Mouse (Mus musculus) pancreas, adult 10 weeks (tissue): ENCODE results near the gene Chchd10. TPM values are rescaled to one million over a fixed set of nuclear protein-coding genes. Genes with fewer than 3 reads are reported as not detected.

Experiments used
- polyA plus RNA-seq: library from polyadenylated mRNA; stranded (reverse); fragments of 350-450 nt; fragmentation: Illumina TruSeq; extraction: RNeasy Lipid Tissue Mini Kit (QIAGEN cat#74804); gene quantifications from one replicate; pipeline ENCODE4 v1.2.3, GENCODE M21; 2015; ENCODE audit warnings: low read depth, low replicate concordance; ENCODE audit not compliant: insufficient read depth

The Chchd10 gene
- 118 TPM for polyA plus RNA-seq

DNA sequence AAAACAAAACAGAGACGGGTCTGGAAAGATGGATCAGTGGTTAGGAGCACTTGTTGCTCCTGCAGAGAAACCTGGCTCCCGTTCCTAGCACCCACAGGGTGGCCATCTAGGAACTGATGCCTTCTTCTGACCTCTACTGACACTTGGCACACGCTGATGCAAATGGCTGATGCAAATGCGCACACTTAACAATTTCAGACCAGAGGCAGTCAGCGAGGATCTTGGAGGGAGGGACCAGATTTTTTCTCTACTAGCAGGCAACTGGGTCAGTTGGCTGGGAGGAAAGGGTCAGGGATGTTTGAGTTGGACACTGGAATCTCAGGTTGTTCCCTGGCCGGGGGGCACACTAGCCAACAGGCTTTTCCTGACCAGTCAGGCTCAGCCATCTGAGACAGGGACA lies at the start of gene Chchd10:
Chchd10 (plus strand) TSS at position 240 of the 400 bp plus-strand sequence.

GRCm38 (mm10) chr10:75893089-75893750 lies 39.7 kb upstream of the Chchd10 start, which contains the start of gene Derl3:
Gene Derl3 (plus strand): TSS chr10:75893413.

DNA sequence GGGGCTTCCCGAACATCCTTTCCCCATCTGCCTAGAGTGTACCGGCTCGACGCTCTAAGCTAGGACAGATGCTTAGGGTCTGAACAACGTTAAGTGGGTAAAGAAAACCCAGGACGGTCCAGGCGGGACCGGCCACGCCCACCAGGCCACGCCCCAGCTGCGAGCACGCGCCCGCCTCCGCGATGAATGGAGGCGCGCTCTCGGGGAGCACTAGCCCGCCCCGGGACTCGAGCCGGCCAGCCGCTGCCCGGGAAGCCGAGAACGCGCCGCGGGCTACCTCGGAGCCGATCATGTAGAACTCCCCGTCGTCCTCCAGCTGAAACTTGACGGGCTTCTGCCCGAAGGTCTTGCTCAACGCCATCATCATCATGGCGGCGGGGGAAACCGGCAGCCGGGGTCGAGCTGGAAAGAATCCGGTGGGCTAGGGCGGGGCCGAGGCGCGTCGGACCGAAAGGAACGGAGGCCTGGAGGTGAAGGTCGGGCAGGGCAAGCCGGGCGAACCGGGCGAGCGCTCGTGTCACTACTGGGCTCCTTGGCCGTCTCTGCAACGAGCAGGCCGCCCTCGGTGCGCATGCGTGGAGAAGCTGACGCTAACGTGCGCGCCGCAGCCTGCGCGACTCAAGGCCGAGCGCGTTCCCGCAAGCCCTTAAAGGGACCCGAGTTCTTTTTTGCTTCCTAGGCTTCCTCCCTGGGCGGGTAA lies 11.8 kb upstream of the Chchd10 start, which contains the start of gene Smarcb1:
Smarcb1 (minus strand) TSS at position 592 of the 700 bp plus-strand sequence.

DNA sequence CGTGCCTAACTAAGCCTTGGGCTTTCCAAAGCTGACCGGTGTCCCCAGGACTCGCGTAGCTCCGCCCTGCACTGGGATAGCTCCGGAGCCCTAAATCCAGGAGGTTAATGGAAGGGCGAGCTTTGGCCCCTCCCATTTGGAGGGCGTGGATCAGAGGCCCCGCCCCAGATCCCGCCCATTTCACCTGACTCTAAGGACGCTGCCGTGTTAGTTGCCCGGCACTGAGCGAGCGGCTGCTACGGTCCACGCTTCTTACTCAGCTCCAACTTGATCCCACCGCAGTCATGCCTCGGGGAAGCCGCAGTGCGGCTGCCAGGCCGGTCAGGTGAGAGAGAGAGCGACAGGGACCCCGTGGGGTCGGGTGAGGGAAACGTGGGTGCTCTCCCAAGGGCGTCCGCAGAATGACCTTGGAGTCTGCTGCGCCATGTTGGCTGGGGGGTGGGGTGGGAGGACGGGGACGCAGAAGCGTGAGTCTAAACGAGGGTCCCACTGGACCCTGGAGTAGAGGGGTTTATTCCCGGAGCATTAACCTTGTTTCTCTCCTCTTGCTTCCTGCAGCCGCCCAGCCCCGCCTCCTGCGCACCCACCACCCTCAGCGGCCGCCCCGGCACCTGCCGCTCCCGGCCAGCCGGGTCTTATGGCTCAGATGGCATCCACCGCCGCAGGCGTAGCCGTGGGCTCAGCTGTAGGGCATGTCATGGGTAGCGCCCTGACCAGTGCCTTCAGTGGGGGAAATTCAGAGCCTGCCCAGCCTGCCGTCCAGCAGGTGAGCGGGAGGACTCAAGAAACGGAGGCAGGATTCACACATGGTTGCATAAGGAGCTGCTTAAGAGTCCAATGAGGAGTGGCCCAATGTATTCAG lies 3.0 kb downstream of the Chchd10 start, which contains the start of gene Mmp11:
Mmp11 (minus strand) TSS at position 817 of the 862 bp plus-strand sequence.

GRCm38 (mm10) chr10:75940520-75940919 lies 7.6 kb downstream of the Chchd10 start, which contains the start of gene Gm867:
Gene Gm867 (minus strand): TSS chr10:75940672.

DNA sequence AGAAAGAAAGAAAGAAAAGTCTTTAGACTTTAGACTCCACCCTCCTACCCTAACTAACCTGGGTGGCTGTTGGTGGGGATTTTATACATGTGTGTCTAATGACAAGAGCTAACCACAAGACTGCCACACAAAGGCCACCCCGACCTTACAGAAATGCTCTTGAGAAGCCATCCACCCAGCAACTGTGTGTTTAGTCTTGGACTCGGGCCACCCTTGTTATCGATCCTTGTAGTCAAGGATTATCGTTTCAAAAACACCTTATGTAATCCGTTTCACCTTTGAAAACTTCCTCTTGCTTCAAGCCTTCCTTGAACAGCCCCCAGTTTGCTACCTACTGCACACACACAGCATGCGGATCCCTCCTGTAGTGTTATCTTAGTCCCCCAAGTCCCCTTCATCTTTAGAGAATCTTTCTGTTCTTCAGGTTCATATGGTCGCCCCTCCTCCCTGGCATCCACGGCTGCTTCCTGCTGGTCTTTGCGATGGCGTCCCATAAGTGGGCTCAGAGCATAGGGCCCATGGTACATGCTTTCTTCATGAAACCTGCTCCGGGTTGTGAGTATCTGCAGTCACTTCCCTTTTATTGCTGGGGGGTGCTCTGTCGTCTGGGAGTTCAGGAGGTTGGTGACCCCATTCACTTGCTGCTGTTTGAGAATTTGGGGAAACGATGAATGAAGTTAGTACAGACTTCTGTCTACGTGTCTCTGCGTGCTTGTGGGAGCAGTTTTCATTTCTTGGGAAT lies 10.0 kb downstream of the Chchd10 start, which contains the start of gene Vpreb3:
Vpreb3 (plus strand) TSS at position 322 of the 742 bp plus-strand sequence.

DNA sequence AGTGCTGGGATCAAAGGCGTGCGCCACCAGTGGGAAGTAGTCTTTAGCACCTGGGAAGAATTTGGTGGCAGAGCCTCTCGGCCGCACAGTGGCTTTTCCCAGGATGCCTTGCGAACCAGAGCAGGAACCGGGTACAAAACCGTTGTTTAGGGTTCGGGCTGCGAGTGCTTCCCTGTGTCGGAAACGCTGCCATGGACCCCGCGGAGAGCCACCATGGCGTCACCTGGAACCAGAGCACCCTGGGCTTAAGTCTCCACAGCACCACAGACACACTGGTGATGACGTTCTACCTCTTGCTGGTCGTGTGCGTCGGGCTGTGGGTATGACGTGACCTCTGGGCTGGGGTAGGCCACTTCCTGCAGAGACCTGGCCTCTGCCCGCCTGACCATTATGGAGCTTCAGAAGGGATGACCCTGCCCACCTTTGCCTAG lies 21.5 kb downstream of the Chchd10 start, which contains the start of gene Gm5134:
Gm5134 (plus strand) TSS at position 134 of the 431 bp plus-strand sequence.

Other genes starting within 250 kb of the Chchd10 start
- gene Cabin1, start 168.8 kb upstream of the Chchd10 start, polyA plus RNA-seq = 25.9 TPM
- gene Ddt, start 159.7 kb upstream of the Chchd10 start, polyA plus RNA-seq = 16.3 TPM
- not detected for gene Gm20441, start 152.2 kb upstream of the Chchd10 start, polyA plus RNA-seq
- gene Gstt3, start 151.7 kb upstream of the Chchd10 start, polyA plus RNA-seq = 13.3 TPM
- gene Gstt1, start 134.5 kb upstream of the Chchd10 start, polyA plus RNA-seq = 30.6 TPM
- not detected for gene Gstt4, start 110.6 kb upstream of the Chchd10 start, polyA plus RNA-seq
- 17.0 TPM for gene Gstt2, start 95.7 kb upstream of the Chchd10 start, polyA plus RNA-seq
- gene Mif, start 72.9 kb upstream of the Chchd10 start, polyA plus RNA-seq = 62.3 TPM
- gene Derl3, start 39.7 kb upstream of the Chchd10 start, polyA plus RNA-seq = 253 TPM
- gene Smarcb1, start 11.5 kb upstream of the Chchd10 start, polyA plus RNA-seq = 11.9 TPM
- 1.2 TPM for gene Mmp11, start 3.4 kb downstream of the Chchd10 start, polyA plus RNA-seq
- gene Gm867, start 7.5 kb downstream of the Chchd10 start, polyA plus RNA-seq = not detected
- 3.9 TPM for gene Vpreb3, start 9.9 kb downstream of the Chchd10 start, polyA plus RNA-seq
- gene Gm5134, start 21.4 kb downstream of the Chchd10 start, polyA plus RNA-seq = not detected
- gene Zfp280b, start 99.5 kb downstream of the Chchd10 start, polyA plus RNA-seq = 2.3 TPM
- gene Slc5a4b, start 177.8 kb downstream of the Chchd10 start, polyA plus RNA-seq = not detected
- not detected for gene Slc5a4a, start 214.3 kb downstream of the Chchd10 start, polyA plus RNA-seq